Mouse (Mus musculus): ENCODE results near the gene Psrc1. TPM values are rescaled to one million over a fixed set of nuclear protein-coding genes. Genes with fewer than 3 reads are reported as not detected.

Psrc1 gene
- total and polyA plus RNA-seq, 3 experiments: 0.16 to 0.59 (median 0.34) TPM

- Histone ChIP-seq H3K27ac (no peak overlapping the region), H3K4me1 (ENCODE audit: control insufficient read depth, insufficient read depth, low read length) (no peaks in the 10 kb centered on the region; the same call in 1 of the 2 replicates), H3K36me3 (ENCODE audit: control insufficient read depth, insufficient read depth, low read length) (no peaks in the 10 kb centered on the region), H3K27me3 (ENCODE audit: control insufficient read depth, insufficient read depth, low read length) (no peaks in the 10 kb centered on the region), H3K4me3 (no peak overlapping the region), H3K79me2 (replicated peaks; ENCODE audit: control insufficient read depth, insufficient read depth, low read length) (no peaks in the 10 kb centered on the region), H3K9ac (ENCODE audit: low read depth, low read length) (no peak overlapping the region)
- TF ChIP-seq EP300 (IDR thresholded peaks at IDR 0.05; ENCODE audit: insufficient read depth, low read depth, low read length) (no peak), CTCF (IDR thresholded peaks at IDR 0.05) (no peak), POLR2A (IDR thresholded peaks at IDR 0.05; ENCODE audit: insufficient read depth, low read depth, low read length) (no peak)
- intact Hi-C loops (cut with DNase I): no loop called here
- DNase-seq: no peak
- WGBS: 31% methylated on average over 6 of the region's 6 CpGs
Observed at GRCm38 (mm10) chr3:108423006-108423405, 39.4 kb downstream of the Psrc1 start.

DNA sequence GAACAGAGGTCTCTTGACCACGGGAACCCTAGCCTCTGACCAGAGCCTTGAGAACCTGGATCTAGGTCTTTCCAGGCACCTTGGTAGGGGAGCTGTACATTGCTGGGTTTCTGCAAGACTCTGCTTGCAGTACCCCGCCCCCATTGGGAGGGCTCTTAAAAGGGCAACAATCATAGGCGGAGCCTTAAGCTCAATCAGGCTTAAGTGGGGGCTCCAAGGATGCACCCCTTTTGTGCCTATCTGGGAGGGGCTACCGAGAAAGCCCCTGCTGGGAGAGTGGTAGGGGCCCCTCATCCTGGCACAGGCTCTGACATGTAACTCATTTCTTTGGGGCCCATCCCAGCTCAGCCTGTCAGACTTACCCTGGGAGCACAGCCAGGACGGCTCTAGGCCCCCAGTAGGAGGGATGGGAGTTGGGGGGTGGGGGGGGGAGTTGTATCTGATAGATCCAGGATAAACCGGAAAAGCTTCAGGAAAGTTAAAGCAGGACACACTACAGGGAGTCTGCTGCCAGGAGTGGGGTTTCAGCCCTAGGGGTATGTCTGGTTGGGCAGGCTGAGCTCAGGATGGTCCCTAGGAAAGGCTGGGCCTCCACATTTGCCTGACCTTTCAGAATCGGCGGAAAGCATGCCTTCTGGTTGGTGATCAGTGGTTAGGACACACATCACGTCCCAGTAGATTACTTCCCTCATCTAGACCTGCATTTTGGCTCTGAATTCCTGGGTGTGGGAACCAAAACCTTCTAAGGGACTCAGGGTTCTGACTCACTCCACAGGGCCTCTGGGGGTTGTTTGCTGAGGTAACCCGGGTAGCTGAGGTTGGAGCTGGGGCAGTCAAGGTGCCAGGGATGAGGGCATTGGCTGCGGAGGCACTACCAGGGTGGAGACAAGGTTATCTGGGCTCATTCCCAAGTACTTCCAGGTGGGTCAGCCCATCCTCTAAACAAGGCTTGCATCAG is 40.5 kb downstream of the Psrc1 start:
- H3K79me2 ChIP-seq (replicated peaks; ENCODE audit: control insufficient read depth, insufficient read depth, low read length): no peaks in the 10 kb centered on the region
- DNase-seq: peak in 1 of 2 experiments; percentile 48
- no peaks in the 10 kb centered on the region; the same call in 1 of the 2 replicates for H3K4me1 ChIP-seq (ENCODE audit: control insufficient read depth, insufficient read depth, low read length)
- TF ChIP-seq POLR2A (IDR thresholded peaks at IDR 0.05; ENCODE audit: insufficient read depth, low read depth, low read length) (0 out of 2 replicates have a peak, but pooled peaks have one; percentile 11), EP300 (IDR thresholded peaks at IDR 0.05; ENCODE audit: insufficient read depth, low read depth, low read length) (no peak)
- H3K36me3 ChIP-seq (ENCODE audit: control insufficient read depth, insufficient read depth, low read length): no peaks in the 10 kb centered on the region
- no peak overlapping the region for H3K4me3 ChIP-seq
- no peak overlapping the region for H3K9ac ChIP-seq (ENCODE audit: low read depth, low read length)
- intact Hi-C loops (cut with DNase I): no loop called here
- H3K27ac ChIP-seq: no peak overlapping the region
- WGBS: 21% methylated on average over 11 of the region's 11 CpGs
- H3K27me3 ChIP-seq (ENCODE audit: control insufficient read depth, insufficient read depth, low read length): no peaks in the 10 kb centered on the region

- no peaks in the 10 kb centered on the region; the same call in 1 of the 2 replicates for H3K4me1 ChIP-seq (ENCODE audit: control insufficient read depth, insufficient read depth, low read length)
- H3K36me3 ChIP-seq (ENCODE audit: control insufficient read depth, insufficient read depth, low read length): no peaks in the 10 kb centered on the region
- no peak overlapping the region for H3K9ac ChIP-seq (ENCODE audit: low read depth, low read length)
- H3K79me2 ChIP-seq (replicated peaks; ENCODE audit: control insufficient read depth, insufficient read depth, low read length): no peaks in the 10 kb centered on the region
- H3K27me3 ChIP-seq (ENCODE audit: control insufficient read depth, insufficient read depth, low read length): no peaks in the 10 kb centered on the region
- intact Hi-C loops (cut with DNase I): no loop called here
- TF ChIP-seq CTCF (IDR thresholded peaks at IDR 0.05): no peak
- TF ChIP-seq POLR2A (IDR thresholded peaks at IDR 0.05; ENCODE audit: insufficient read depth, low read depth, low read length): no peak
- no peak for TF ChIP-seq EP300 (IDR thresholded peaks at IDR 0.05; ENCODE audit: insufficient read depth, low read depth, low read length)
- no peak overlapping the region for H3K27ac ChIP-seq
- 89% methylated on average over 7 of the region's 7 CpGs for WGBS
- H3K4me3 ChIP-seq: no peak overlapping the region
- no peak for DNase-seq
Observed at GRCm38 (mm10) chr3:108424944-108425623, 41.4 kb downstream of the Psrc1 start.

- Histone ChIP-seq H3K9ac (ENCODE audit: low read depth, low read length) (no peak overlapping the region), H3K36me3 (ENCODE audit: control insufficient read depth, insufficient read depth, low read length) (no peaks in the 10 kb centered on the region), H3K4me1 (ENCODE audit: control insufficient read depth, insufficient read depth, low read length) (no peaks in the 10 kb centered on the region; the same call in 1 of the 2 replicates), H3K27me3 (ENCODE audit: control insufficient read depth, insufficient read depth, low read length) (no peaks in the 10 kb centered on the region), H3K4me3 (no peak overlapping the region), H3K27ac (no peak overlapping the region), H3K79me2 (replicated peaks; ENCODE audit: control insufficient read depth, insufficient read depth, low read length) (no peaks in the 10 kb centered on the region)
- 83% methylated on average over 6 of the region's 6 CpGs for WGBS
- intact Hi-C loops (cut with DNase I): no loop called here
- no peak for DNase-seq
- TF ChIP-seq EP300 (IDR thresholded peaks at IDR 0.05; ENCODE audit: insufficient read depth, low read depth, low read length) (no peak), CTCF (IDR thresholded peaks at IDR 0.05) (no peak), POLR2A (IDR thresholded peaks at IDR 0.05; ENCODE audit: insufficient read depth, low read depth, low read length) (no peak)
Observed at GRCm38 (mm10) chr3:108425624-108426018, 42.0 kb downstream of the Psrc1 start.

GRCm38 (mm10) chr3:108432542-108433187 is 49.0 kb downstream of the Psrc1 start:
- 83% methylated on average over 13 of the region's 13 CpGs for WGBS
- Histone ChIP-seq H3K27ac (no peak overlapping the region), H3K4me3 (no peak overlapping the region), H3K27me3 (ENCODE audit: control insufficient read depth, insufficient read depth, low read length) (no peaks in the 10 kb centered on the region), H3K79me2 (replicated peaks; ENCODE audit: control insufficient read depth, insufficient read depth, low read length) (no peaks in the 10 kb centered on the region), H3K36me3 (ENCODE audit: control insufficient read depth, insufficient read depth, low read length) (no peaks in the 10 kb centered on the region; the same call in 1 of the 2 replicates), H3K9ac (ENCODE audit: low read depth, low read length) (no peak overlapping the region), H3K4me1 (ENCODE audit: control insufficient read depth, insufficient read depth, low read length) (no peaks in the 10 kb centered on the region)
- intact Hi-C loops (cut with DNase I): no loop called here
- no peak for DNase-seq
- TF ChIP-seq CTCF (IDR thresholded peaks at IDR 0.05): no peak
- no peak for TF ChIP-seq EP300 (IDR thresholded peaks at IDR 0.05; ENCODE audit: insufficient read depth, low read depth, low read length)
- no peak for TF ChIP-seq POLR2A (IDR thresholded peaks at IDR 0.05; ENCODE audit: insufficient read depth, low read depth, low read length)
